Mouse (Mus musculus): ENCODE results near the gene Fga. TPM values are rescaled to one million over a fixed set of nuclear protein-coding genes. Genes with fewer than 3 reads are reported as not detected.
A peak's percentile ranks its signal among the peaks of the same experiment; 100 is the strongest.

The Fga gene
- polyA plus RNA-seq, 1 experiment from 2014 or later, result 0.20 TPM

GRCm38 (mm10) chr3:83042451-83042850 is 16.6 kb downstream of the Fga start:
- no peaks in the 10 kb centered on the region for H3K9me3 ChIP-seq (ENCODE audit: low read depth, low read length)
- H3K9ac ChIP-seq, result no peak overlapping the region
- no peak overlapping the region for H3K4me2 ChIP-seq
- no peaks in the 10 kb centered on the region for H3K36me3 ChIP-seq (ENCODE audit: insufficient read depth)
- no peak for ATAC-seq (ENCODE audit: insufficient read depth)
- DNase-seq, result no peak
- no peak overlapping the region for H3K4me3 ChIP-seq (ENCODE audit: low read depth, low read length)
- 86% methylated on average over 5 of the region's 5 CpGs for WGBS
- H3K27ac ChIP-seq (ENCODE audit: low read depth), result no peak overlapping the region
- TF ChIP-seq CTCF (IDR thresholded peaks at IDR 0.05; ENCODE audit: low read depth), result no peak
- no peaks in the 10 kb centered on the region for H3K4me1 ChIP-seq (ENCODE audit: insufficient read depth)
- H3K27me3 ChIP-seq (ENCODE audit: insufficient read depth, low read length), result no peaks in the 10 kb centered on the region

GRCm38 (mm10) chr3:83046649-83047048 is 20.8 kb downstream of the Fga start:
- TF ChIP-seq CTCF (IDR thresholded peaks at IDR 0.05; ENCODE audit: low read depth), result no peak
- H3K27me3 ChIP-seq (ENCODE audit: insufficient read depth, low read length), result no peaks in the 10 kb centered on the region
- 76% methylated on average over 11 of the region's 11 CpGs for WGBS

DNA sequence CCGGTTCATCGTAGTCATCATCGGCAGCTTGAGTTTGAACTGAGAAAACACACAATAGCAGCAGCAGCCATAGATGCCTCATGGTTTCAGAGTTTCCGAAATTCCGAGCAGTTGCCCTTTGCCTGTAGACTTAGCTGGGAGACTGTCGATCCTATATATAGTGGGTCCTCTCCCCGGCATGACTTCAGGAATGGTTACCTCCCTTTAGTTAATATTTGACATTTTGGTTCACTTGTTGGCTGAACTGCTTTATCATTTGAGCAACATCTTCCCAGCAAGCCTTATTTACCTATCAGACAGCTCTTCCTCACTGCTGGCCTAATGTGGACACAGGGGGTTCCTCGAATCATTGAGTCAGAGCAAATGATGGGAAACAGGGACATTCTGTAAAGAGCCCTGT is 23.8 kb downstream of the Fga start, which contains the start of gene Fgb:
TSS of gene Fgb (minus strand) at position 184 of the 400 bp plus-strand sequence.
- Histone ChIP-seq H3K36me3 (ENCODE audit: insufficient read depth) (no peaks in the 10 kb centered on the region), H3K27me3 (ENCODE audit: insufficient read depth, low read length) (no peaks in the 10 kb centered on the region), H3K4me1 (ENCODE audit: insufficient read depth) (no peaks in the 10 kb centered on the region), H3K4me2 (no peak within 1 kb of the TSS), H3K9me3 (ENCODE audit: low read depth, low read length) (no peaks in the 10 kb centered on the region), H3K27ac (ENCODE audit: low read depth) (no peak within 1 kb of the TSS), H3K9ac (no peak within 1 kb of the TSS), H3K4me3 (ENCODE audit: low read depth, low read length) (no peak within 1 kb of the TSS)
- no peak for ATAC-seq (ENCODE audit: insufficient read depth)
- no peak for DNase-seq
- 78% methylated on average over 8 of the region's 8 CpGs for WGBS
- no peak for TF ChIP-seq CTCF (IDR thresholded peaks at IDR 0.05; ENCODE audit: low read depth)

More at GRCm38 (mm10) chr3:83046649-83047048, 20.8 kb downstream of the Fga start:
- DNase-seq (no peak), ATAC-seq (ENCODE audit: insufficient read depth) (no peak)
- Histone ChIP-seq H3K4me2 (no peak overlapping the region), H3K4me1 (ENCODE audit: insufficient read depth) (no peaks in the 10 kb centered on the region), H3K9ac (no peak overlapping the region), H3K9me3 (ENCODE audit: low read depth, low read length) (no peaks in the 10 kb centered on the region), H3K27ac (ENCODE audit: low read depth) (no peak overlapping the region), H3K4me3 (ENCODE audit: low read depth, low read length) (no peak overlapping the region), H3K36me3 (ENCODE audit: insufficient read depth) (no peaks in the 10 kb centered on the region)

- ATAC-seq (ENCODE audit: insufficient read depth) (no peak), DNase-seq (no peak)
- 63% methylated on average over 5 of the region's 5 CpGs for WGBS
- Histone ChIP-seq H3K9ac (no peak overlapping the region), H3K27me3 (ENCODE audit: insufficient read depth, low read length) (no peaks in the 10 kb centered on the region), H3K9me3 (ENCODE audit: low read depth, low read length) (no peaks in the 10 kb centered on the region), H3K4me2 (no peak overlapping the region), H3K27ac (ENCODE audit: low read depth) (no peak overlapping the region), H3K4me1 (ENCODE audit: insufficient read depth) (no peaks in the 10 kb centered on the region), H3K36me3 (ENCODE audit: insufficient read depth) (no peaks in the 10 kb centered on the region), H3K4me3 (ENCODE audit: low read depth, low read length) (no peak overlapping the region)
- no peak for TF ChIP-seq CTCF (IDR thresholded peaks at IDR 0.05; ENCODE audit: low read depth)
Measured at GRCm38 (mm10) chr3:83050661-83051060, 24.8 kb downstream of the Fga start.

- 72% methylated on average over 5 of the region's 5 CpGs for WGBS
- peaks cover 9% of the 10 kb centered on the region for H3K4me1 ChIP-seq (ENCODE audit: insufficient read depth)
Measured at GRCm38 (mm10) chr3:83052102-83052501, 26.2 kb downstream of the Fga start.

GRCm38 (mm10) chr3:83053126-83053525 is 27.2 kb downstream of the Fga start:
- no peak for TF ChIP-seq CTCF (IDR thresholded peaks at IDR 0.05; ENCODE audit: low read depth)
- Histone ChIP-seq H3K4me3 (ENCODE audit: low read depth, low read length) (no peak overlapping the region), H3K4me2 (no peak overlapping the region), H3K36me3 (ENCODE audit: insufficient read depth) (peaks cover 11% of the 10 kb centered on the region; the same call in 1 of the 2 replicates), H3K9me3 (ENCODE audit: low read depth, low read length) (no peaks in the 10 kb centered on the region), H3K27ac (ENCODE audit: low read depth) (no peak overlapping the region), H3K27me3 (ENCODE audit: insufficient read depth, low read length) (no peaks in the 10 kb centered on the region), H3K4me1 (ENCODE audit: insufficient read depth) (peaks cover 9% of the 10 kb centered on the region), H3K9ac (no peak overlapping the region)
- no peak for DNase-seq
- WGBS, result 80% methylated on average over 7 of the region's 7 CpGs
- ATAC-seq (ENCODE audit: insufficient read depth), result no peak

More at GRCm38 (mm10) chr3:83052102-83052501, 26.2 kb downstream of the Fga start:
- Histone ChIP-seq H3K4me3 (ENCODE audit: low read depth, low read length) (no peak overlapping the region), H3K4me2 (no peak overlapping the region), H3K27ac (ENCODE audit: low read depth) (no peak overlapping the region), H3K9ac (no peak overlapping the region), H3K27me3 (ENCODE audit: insufficient read depth, low read length) (no peaks in the 10 kb centered on the region), H3K9me3 (ENCODE audit: low read depth, low read length) (no peaks in the 10 kb centered on the region), H3K36me3 (ENCODE audit: insufficient read depth) (peaks cover 3% of the 10 kb centered on the region; the same call in 1 of the 2 replicates)
- DNase-seq, result no peak
- ATAC-seq (ENCODE audit: insufficient read depth), result no peak
- TF ChIP-seq CTCF (IDR thresholded peaks at IDR 0.05; ENCODE audit: low read depth), result no peak

GRCm38 (mm10) chr3:83053758-83054157 is 27.9 kb downstream of the Fga start:
- TF ChIP-seq CTCF (IDR thresholded peaks at IDR 0.05; ENCODE audit: low read depth), result peak; percentile 70
- Histone ChIP-seq H3K4me2 (no peak overlapping the region), H3K9me3 (ENCODE audit: low read depth, low read length) (no peaks in the 10 kb centered on the region), H3K27ac (ENCODE audit: low read depth) (no peak overlapping the region), H3K9ac (no peak overlapping the region), H3K4me3 (ENCODE audit: low read depth, low read length) (no peak overlapping the region), H3K4me1 (ENCODE audit: insufficient read depth) (peaks cover 9% of the 10 kb centered on the region), H3K27me3 (ENCODE audit: insufficient read depth, low read length) (no peaks in the 10 kb centered on the region), H3K36me3 (ENCODE audit: insufficient read depth) (peaks cover 17% of the 10 kb centered on the region)
- ATAC-seq (ENCODE audit: insufficient read depth), result no peak
- 24% methylated on average over 10 of the region's 10 CpGs for WGBS
- DNase-seq, result peak; percentile 88

All from lung, embryonic 14.5 days (tissue).